Mouse (Mus musculus): ENCODE measurements around the gene E030030I06Rik. TPM values are rescaled to one million over a fixed set of nuclear protein-coding genes. Genes with fewer than 3 reads are reported as not detected.

E030030I06Rik gene
- polyA plus RNA-seq, 1 experiment from 2014 or later, result 21.3 TPM

Other genes starting within 250 kb of the E030030I06Rik start
- not detected in 2 replicates for gene 4930444G20Rik, start 81.2 kb downstream of the E030030I06Rik start, polyA plus RNA-seq (2015; fragmentation: Nextera tagmentation; extraction: Ambion mirVana)
- 8.3 and 9.3 TPM in 2 replicates for gene Raet1e, start 9.3 kb upstream of the E030030I06Rik start, polyA plus RNA-seq (2015; fragmentation: Nextera tagmentation; extraction: Ambion mirVana)
- gene H60b, start 9.3 kb upstream of the E030030I06Rik start, polyA plus RNA-seq (2015; fragmentation: Nextera tagmentation; extraction: Ambion mirVana), result 0.68 and 0.98 TPM in 2 replicates
- 9.4 and 10.6 TPM in 2 replicates for gene Raet1d, start 211.3 kb upstream of the E030030I06Rik start, polyA plus RNA-seq (2015; fragmentation: Nextera tagmentation; extraction: Ambion mirVana)

Measured in stomach, embryonic 15.5 days (tissue).